Mouse (Mus musculus) gastrocnemius, adult 18-20 months (tissue): ENCODE data around the gene Trim15. TPM values are rescaled to one million over a fixed set of nuclear protein-coding genes. Genes with fewer than 3 reads are reported as not detected.

ENCODE experiments used
- DNase-seq: peaks from one replicate; pipeline ENCODE4 v3.0.0; 2021; ENCODE audit warnings: low spot score
- total RNA-seq, 2 experiments: library from RNA; stranded (reverse); gene quantifications; 2 replicates each; pipeline ENCODE4 v1.2.3; 2021

The Trim15 gene
- total RNA-seq, 2 experiments from 2014 or later: not detected

DNA sequence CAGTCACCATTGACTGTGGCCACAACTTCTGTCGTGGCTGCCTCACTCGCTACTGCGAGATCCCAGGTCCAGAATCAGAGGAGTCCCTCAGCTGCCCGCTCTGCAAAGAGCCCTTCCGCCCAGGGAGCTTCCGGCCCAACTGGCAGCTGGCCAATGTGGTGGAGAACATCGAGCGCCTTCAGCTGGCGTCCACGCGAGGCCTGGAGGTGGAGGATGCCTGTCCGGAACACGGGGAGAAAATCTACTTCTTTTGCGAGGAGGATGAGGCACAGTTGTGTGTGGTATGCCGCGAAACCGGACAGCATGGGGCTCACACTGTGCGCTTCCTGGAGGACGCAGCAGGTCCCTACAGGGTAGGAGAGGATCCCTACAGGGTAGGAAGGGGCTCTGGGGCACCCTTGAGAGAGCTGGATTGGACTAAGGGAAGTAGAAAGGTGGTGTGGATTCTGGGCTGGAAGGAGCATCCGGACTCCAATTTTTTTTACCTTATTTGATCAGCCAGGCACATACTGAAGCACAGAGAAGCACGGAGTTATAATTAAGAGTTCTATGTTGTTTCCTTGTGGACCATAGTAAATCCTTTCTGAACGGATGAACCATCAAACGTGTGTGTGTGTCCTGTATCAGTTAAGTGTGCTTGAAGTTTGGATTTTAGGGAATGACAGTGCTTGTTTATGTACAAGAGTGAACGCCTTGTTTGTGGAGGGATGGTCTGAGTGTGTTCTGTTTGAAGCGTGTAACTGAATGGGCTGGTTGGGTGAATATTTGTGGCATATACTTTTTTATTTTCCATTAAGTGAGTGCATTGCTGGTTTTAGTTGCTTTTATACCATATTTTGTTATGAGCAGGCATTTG, 3.2 kb upstream of the Trim15 start:
- no peak for DNase-seq

DNA sequence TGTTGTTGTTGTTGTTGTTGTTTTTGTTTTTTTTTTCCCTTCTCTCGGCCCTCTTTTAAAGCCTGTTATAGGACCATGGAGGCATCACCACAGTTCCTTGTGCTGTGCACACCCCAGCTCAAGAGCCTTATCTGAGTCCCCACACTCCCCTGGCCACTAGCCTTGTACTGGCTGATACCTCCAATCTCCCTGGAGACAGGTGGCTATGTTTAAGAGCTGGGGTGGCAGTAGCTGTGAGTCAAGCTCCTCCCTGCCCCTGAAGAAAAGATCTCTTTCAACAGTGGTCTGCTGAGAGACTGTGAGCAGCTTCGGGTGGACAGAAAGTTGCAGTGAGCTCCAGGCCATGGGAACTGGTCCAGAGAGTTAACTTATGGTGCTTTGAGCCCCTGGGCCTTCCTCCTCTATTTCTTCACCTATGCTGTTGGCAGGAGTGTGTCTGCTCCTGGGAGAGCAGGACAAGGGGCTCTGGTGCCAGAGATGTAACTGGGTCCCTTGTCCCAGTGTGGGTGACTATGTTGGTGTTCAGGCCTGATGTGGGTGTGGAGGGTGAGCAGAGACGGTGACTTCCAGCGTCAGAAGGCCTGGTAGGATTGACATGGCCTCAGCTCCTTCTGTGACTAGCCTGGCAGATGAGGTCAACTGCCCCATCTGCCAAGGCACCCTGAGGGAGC, 2.4 kb upstream of the Trim15 start, which contains the start of gene Trim10:
Gene Trim10, plus strand, starts transcription at position 291 of the 671 bp plus-strand sequence.
- no peak for DNase-seq

DNA sequence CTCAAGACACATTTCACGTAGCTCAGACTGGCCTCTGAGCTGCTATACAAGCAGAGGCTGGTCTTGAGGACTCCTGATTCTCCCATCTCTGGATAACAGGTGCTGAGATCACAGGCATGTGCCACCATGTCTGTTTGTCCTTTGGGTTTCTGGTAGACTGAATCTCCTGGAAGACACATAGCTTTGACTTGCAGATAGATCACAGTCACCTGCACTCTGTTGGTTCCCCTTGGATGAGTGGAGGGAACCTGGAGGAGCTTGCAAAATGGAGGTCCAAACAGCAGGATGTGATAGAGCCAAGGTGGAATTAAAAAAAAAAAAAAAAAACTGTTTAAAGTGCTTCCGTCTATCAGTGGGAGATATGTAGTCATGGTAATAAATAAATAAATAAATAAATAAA, 1.8 kb upstream of the Trim15 start:
- no peak for DNase-seq

DNA sequence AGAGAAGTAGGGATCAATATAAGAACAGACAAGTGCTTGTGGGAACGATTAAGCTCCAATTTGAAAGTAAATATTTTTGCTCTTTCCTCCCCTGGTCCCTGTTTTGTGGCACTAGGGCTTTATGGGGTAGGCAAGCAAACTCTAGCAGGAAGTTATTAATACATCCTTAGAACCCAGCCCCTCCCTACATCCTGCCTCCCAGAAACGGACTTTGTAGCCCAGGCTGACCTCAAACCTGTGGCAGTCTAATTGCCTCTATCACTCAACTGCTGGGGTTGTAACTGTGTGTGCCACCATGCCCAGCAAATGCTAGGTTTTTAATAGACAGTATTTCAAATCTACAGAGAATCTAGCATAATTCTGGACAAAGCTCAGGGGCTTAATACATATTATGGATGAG, 5.3 kb downstream of the Trim15 start:
- DNase-seq: no peak

DNA sequence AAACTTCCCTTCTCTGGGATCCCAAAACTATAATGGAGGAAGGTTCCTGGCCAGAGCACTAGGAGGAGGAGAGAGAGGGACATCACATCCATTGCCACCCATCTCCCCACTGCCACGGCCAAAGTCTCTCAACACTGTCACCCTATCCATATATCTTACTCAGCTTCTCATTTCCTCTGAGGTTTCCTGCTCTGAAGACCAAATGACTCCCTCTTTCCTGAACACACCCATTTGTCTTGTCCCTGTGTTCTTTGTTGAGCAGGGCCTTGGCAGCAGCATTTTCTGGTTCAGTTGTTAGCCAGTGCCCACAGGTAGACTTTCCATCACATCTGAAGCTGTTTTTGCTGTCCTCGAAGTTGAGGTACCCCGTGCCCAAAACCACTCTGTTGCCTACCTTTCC, 8.8 kb downstream of the Trim15 start:
- no peak for DNase-seq

DNA sequence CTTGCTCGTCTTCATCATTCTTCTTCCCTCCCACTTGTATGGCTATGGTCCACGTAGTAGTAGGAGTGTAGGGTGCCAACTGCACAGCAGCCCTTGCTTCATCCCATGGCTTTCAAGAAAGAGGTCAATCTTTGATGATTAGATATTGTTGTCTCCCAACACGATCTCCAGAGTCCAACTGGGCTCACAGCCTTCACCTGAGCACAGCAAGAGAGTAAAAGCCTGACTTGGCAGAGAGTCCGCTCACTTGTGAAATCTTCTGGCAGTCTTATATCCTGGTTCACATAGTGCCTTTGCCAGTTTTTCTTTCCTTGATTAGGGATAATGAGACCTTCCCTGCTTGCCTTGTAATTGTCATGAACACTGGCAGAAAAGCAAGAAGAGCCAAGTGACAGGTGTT, 10.8 kb downstream of the Trim15 start:
- DNase-seq: no peak

DNA sequence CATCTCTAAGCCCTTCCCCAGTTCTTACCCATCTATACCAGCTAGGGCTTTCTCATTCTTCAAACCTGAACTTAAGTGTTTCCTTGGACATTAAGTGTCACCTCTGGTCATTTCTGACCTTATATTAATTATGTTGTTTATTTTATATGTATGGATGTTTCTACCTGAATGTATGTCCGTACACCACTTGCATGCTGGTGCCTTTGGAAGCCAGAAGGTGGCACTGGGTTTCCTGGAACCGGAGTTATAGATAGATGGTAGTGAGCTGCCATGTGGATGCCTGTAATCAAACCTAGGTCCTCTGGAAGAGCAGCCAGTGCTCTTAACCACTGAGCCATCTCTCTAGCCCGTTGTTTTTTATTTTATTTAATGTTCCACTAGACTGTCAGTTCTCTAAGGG, 11.5 kb downstream of the Trim15 start:
- DNase-seq: no peak

DNA sequence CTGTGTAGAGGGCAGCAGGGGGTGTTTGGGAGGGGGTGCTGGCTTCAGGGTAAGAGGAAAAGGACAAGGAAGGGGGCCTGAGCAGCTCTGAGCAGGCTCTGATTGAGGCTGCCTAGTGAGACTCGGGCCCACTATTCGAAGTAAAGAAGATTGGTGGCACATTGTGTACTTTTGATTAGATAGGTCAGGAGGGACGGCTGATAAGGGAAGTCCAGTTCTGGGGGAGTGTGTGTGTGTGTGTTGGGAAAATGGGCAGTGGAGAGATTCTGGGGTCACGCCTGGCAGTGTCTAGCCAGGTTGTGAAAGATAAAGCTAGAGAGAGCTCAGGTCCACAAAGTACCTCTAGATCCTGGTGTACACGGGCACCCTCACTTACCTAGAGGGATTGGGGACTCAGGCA, 15.4 kb downstream of the Trim15 start:
- no peak for DNase-seq

DNA sequence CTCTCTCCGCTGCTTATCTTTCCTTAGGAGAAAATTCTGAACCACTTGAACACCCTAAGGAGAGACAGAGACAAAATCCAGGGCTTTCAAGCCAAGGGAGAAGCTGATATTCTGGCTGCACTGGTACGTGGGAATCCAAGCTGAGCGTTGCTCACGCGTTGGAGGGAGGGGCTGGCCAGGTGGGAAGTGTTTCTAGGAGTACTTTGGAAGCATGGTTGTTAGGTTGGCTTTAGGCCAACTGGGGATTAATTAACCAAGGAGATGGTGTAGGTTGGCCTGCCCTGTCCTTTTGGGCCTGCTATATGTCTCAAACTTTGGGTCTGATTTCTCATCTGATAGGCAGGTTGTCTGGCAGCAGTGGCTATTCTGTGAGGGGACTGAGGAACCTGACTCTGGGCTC, 15.8 kb downstream of the Trim15 start:
- DNase-seq: no peak

DNA sequence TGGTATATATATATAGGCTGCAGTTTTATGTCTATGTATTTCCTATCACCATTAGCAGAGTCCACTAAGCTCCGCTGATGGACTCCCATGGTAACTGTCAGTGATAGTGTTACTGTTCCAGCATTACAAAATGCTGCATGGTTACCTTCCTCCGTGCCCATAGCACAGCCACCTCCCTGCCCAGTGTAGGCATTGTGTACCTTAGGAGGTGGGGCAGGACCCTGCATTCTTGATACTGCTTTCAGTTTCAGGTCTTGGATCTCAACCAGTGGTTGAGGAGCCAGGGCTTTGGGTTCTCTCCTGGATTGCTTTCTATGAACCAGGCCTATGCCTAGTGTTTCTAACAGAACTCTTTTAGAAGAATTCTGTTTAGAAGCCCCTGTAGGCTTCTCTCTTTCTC, 17.0 kb downstream of the Trim15 start:
- no peak for DNase-seq

DNA sequence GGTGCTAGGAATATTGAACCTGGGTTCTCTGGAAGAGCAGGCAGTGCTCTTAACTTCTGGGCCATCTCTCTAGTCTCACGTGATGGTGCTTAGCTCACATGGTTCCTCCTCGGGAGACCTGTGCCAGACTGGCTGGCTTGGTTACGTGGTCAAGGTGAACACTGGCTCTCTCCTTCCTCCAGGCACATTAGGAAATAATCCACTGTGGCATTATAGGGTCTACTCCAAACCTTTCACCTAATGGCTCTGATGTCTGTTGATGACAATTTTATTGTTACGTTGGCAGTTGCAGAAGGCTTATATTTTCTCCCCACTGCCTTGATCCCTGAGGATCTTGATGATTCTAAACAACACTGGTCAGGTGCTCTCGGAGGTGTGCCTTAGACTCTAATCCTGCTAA, 18.1 kb downstream of the Trim15 start:
- no peak for DNase-seq

DNA sequence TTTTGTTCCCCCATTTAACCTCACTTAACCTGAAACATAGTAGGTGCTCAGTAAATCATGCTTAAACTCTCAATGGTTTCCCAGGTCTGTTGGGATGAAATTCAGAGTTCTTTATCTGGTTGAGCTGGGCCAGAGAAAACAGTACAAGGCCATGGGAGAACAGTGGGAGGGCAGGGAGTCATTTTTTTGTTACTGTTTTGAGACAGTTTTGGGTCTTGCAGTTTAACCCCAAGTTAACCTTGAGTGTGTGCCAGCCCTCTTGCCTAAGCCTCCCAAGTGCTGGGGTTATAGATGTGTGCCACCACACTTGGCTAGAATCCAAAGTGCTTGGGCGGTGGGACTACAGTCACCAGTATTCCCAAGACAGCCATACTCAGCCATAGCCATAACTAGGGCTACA, 22.3 kb downstream of the Trim15 start:
- no peak for DNase-seq

DNA sequence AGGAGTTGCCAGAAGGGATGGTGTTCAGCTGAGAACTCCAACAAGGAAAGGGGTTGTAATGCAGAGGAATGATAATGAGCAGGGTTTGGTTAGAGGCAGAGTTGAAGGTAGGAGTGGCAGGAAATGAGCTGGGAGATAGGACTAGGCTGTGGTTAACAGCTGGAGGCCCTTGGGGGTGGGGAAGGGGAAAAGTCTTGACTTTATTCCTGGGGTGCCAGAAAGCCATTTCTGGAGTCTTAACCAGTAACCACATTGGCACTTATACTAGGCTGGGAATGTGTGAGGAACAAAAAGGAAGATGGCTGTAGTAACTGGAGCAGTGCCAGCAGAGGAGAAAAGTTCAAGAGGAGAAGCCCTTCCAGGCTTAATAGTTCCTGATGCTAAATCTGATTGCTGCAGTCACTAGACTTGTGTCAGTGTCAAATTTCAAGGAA, 22.7 kb downstream of the Trim15 start:
- DNase-seq: no peak

DNA sequence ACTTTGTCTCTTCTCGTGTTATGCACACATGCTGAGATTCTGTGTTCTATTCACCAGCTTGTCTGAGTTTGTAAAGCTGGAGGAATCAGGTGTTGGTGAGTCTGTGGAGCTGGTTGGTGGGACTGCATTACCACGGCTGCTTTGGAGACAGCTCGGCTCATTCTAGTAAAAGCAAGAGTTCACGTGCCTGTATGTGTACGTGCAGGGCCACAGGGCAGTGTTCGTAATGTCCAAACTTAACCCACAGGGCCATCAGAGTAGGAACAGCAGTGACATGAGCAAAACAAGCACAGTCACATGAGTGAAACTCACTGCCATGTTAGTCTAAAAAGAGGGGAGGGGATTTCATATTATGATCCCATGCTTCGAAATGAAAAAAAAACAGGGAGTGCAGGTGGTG, 23.3 kb downstream of the Trim15 start:
- no peak for DNase-seq

DNA sequence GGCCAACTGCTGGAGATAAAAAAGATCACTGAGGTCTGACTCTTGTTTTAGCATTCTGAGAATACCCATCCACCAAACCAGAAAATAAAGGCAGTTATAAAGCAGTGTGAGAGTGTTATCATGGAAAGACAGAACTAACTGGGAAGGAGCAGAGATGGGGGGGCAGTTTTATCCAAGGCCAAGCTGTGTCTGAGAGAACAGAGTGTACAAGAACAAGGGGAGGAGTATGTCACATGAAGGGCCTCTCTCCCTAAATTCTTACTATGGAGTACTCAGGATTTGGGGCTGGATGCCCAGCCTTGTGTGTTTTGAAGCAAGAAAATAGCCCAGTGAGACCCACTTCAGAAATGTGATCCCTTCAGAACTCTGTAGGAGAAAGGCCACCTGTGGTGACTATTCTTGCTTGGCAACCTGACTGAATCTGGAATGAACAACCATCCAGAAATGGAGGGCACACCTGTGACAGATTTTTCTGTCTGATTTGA, 26.0 kb downstream of the Trim15 start:
- no peak for DNase-seq

DNA sequence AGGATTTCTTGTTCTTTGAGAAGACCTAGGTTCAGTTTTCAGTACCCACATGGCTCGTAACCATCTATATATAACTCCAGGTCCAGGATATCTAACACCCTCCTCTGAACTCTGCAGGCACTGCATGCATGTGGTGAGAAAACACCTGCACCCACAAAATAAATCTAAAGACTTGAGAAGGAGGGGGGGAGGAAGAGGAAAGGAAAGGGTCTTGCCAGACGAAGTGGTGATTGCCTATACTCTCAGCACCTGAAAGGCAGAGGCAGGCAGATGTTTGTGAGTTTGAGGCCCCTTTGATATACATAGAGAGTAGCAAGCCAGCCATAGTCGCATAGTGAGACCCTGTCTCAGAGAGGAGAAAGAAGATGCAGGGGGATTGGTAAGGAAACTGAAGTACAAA, 27.1 kb downstream of the Trim15 start:
- DNase-seq: no peak

DNA sequence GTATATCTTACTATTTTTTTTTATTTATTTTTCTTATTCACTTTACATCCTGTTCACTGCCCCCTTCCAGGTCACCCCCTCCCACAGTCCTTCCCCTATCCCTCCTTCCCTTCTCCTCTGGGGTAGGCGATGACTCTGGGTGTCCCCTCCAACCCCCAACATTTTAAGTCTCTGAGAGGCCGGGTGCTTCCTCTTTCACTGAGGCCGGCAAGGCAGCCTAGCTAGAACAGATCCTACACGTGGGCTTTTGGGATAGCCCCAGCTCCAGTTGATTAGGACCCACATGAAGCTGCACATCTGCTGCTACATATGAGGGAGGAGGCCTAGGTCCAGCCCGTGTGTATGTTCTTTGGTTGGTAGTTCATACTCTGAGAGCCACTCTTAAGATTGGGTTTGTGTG, 28.0 kb downstream of the Trim15 start:
- no peak for DNase-seq

DNA sequence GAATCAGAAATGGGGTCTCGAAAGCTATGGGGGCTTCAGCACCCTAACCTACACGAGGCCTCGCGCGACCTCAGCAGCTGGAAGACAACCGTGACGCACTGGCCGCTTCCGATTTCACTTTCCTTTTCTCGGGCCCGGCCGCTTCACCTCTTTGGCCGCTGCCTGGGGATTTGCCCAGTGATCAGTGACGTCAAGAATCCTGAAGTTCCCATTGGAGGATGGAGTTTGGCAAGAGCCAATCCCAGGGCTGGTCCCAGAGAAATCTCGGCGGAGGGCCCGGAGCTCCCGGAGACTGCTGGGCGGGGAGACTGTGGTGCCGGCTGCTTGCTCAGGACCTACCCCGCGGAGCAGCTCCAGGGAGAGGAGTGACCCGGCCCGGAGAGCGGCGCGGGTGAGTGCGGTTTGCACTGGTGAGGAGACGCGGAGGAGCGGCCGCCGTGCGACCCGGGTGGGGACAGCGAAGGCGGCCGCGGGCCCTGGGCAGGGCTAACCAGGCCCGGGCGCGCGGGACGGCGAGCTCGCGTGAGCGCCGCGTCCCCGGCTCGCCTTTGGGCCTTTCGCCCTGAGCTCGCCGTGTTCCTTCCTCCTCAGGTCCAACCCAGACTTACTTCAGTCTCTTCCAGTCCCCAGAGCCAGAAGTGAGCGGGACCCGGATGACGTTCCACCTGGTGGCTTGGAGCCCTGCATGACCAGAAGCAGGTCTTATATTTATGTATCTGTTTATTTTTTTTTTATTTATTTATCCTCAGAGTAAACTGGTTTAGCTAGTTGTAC, 29.9 kb downstream of the Trim15 start, which contains the start of gene Trim26:
Gene Trim26, plus strand, starts transcription at position 261 of the 774 bp plus-strand sequence.
- DNase-seq: peak; percentile 99

DNA sequence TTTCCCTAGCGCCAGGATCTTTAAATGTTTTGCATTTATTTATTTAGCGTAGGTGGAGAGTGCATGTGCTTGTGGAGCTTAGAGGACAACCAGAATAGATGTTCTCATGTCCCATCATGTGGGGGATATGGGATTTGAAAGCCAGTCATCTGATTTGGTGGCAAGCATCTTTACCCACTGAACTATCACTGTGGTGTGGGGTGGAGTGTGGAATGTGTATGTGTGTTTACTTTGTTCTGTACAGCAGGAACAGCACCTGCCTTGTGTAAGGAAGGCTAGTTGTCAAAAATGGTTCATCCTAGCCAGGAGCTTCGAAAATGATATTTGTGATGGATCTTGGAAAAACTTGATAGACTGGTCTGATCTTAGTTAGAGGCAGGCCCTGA, 30.6 kb downstream of the Trim15 start:
- no peak for DNase-seq

DNA sequence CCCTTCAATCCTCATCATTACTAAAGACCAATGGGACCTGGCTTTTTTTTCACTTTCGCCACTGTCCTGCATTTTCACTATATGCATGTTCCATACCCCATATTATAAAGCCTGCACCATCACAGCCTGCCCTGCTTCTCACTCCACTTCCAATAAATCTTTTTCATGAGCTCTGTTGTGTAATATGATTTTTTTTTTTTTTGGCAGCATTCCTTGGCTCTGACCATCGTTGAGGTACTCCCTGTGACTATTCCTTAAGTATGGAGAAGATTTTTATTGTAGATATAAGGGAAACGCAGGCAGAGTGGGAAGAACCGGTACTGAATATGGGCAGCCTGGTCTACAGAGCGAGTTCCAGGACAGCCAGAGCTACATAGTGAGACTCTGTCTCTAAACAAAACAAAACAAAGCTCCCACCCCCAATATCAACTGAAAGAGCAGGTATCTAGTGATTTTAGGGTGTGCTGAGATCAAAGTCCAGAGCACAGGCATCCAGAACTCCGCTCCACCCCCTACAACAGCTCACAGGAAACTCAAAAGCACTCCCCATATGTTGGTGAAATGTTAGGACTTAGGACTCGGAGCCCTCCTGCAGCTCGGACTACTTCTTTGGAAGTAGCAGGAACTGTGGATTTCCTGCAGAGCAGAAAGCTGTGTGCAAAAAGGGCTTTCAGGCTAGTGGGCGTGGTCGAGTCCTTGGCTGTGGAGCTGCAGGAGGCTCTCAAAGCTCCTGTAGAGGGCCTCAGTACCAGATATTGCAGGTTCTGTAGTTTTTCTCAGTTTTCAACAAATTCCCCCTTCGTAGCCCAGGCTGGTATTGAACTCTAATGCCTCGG, 31.2 kb downstream of the Trim15 start:
- peak; percentile 60 for DNase-seq

DNA sequence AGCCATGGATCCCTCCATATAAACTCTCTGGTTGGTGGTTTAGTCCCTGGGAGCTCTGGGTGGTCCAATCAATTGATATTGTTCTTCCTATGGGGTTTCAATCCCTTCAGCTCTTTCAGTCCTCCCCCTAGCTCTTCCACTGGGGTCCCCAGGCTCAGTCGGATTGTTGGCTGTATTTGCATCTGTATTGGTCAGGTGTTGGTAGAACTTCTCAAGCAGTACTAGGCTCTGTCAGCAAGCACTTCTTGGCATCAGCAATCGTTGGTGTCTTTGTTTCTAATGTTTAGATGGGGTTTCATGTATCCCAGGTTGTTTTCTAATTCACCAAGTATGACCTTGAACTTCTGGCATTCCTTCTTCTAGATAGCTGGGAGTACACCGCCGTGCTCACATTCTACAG, 34.3 kb downstream of the Trim15 start:
- DNase-seq: no peak
